Mouse (Mus musculus) embryonic fibroblast, embryonic 13.5 days (primary cell): Measurements from ENCODE around the gene Tbc1d20. TPM values are rescaled to one million over a fixed set of nuclear protein-coding genes. Genes with fewer than 3 reads are reported as not detected.

Experiments used
- H3K27ac ChIP-seq: 2 replicates; pipeline ENCODE4 v1.5.1; 2012; ENCODE audit warnings: low read length, control low read depth, inconsistent platforms; ENCODE audit not compliant: insufficient read depth
- H3K4me1 ChIP-seq: 2 replicates; pipeline ENCODE4 v1.6.1; 2011; ENCODE audit warnings: low read length; ENCODE audit not compliant: control insufficient read depth, insufficient read depth
- H3K4me3 ChIP-seq: 2 replicates; pipeline ENCODE4 v1.5.1; 2011; ENCODE audit warnings: mild to moderate bottlenecking, control low read depth, low read length; ENCODE audit not compliant: insufficient read depth
- CTCF ChIP-seq: IDR thresholded peaks from 2 replicates; pipeline ENCODE4 v1.5.1; 2011; ENCODE audit warnings: mild to moderate bottlenecking, control low read depth, low read length, moderate library complexity, borderline replicate concordance; ENCODE audit not compliant: insufficient read depth
- POLR2A ChIP-seq: IDR thresholded peaks from 2 replicates; pipeline ENCODE4 v1.6.1; 2011; ENCODE audit warnings: low read depth, mild to moderate bottlenecking, control low read depth, low read length, moderate library complexity
- polyA plus RNA-seq: library from polyadenylated mRNA; stranded (reverse); fragments of >200 nt; gene quantifications from 2 replicates; pipeline ENCODE4 v1.2.4, GENCODE M21; 2011; ENCODE audit warnings: low read depth; ENCODE audit not compliant: missing spikeins, insufficient read length

Gene Tbc1d20
- polyA plus RNA-seq, 1 experiment = 74.1 TPM

DNA sequence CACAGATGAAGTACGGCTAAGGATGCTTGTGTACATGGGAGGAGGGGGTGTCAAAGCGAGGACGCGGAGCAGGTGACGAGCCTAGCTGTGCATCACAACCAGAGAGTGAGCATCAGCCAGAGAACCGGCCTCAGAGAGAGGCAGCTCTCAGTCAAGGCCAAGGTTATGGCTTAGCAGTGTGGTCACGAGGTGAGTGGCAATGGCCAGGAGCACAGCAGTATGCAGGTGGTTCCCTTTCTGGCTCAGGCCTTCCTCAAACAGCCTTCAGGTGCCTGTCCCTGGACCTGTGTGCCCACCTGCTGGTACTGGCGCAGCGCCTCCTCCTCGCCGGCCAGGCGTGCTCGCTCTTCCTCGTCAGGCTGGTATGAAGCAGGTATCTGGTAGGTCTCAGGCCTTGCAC is 30.3 kb downstream of the Tbc1d20 start:
- no peak for TF ChIP-seq POLR2A
- TF ChIP-seq CTCF = no peak
- no peaks in the 10 kb centered on the region for H3K4me1 ChIP-seq
- H3K27ac ChIP-seq = no peak overlapping the region
- H3K4me3 ChIP-seq = no peak overlapping the region

DNA sequence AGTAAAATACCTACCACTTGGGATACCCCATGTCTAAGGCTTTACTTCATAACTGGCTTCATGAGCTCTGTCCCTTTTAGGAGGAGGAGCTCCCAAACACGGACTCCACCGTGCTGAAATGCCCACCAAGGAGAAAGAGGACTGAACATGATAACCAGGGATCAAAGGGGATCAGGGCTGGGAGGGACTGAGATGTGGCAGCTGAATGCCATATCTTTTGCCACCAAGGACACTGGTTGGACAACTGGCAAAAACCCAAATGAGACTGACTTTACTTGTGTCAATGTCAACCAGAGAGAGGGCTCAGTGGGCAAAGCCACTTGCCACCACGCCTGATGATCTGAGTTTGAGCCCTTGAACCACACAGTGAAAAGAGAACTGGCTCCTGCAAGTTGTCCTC is 31.2 kb downstream of the Tbc1d20 start:
- Histone ChIP-seq H3K4me1 (no peaks in the 10 kb centered on the region), H3K4me3 (no peak overlapping the region), H3K27ac (no peak overlapping the region)
- TF ChIP-seq POLR2A (no peak), CTCF (no peak)

DNA sequence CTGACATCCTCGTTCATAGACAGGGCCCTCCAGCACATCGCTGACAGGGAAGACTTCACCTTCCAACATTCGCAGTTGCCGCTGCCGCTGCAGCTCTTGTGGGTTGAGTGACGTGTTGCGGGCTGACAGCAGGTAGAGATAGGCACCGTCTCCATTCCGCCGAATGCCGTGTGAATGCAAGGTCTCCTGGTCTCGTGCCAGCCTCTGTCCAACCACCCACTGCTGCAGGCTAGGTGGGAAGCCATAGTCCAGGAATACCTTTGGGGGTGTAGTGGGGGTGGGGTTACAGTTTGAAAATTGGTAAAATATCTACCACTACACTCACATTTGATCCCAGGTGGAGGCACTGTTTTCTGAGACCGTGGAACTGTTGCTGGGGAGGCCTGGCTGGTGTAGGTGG is 32.5 kb downstream of the Tbc1d20 start:
- H3K4me3 ChIP-seq = no peak overlapping the region
- TF ChIP-seq POLR2A = no peak
- TF ChIP-seq CTCF = no peak

DNA sequence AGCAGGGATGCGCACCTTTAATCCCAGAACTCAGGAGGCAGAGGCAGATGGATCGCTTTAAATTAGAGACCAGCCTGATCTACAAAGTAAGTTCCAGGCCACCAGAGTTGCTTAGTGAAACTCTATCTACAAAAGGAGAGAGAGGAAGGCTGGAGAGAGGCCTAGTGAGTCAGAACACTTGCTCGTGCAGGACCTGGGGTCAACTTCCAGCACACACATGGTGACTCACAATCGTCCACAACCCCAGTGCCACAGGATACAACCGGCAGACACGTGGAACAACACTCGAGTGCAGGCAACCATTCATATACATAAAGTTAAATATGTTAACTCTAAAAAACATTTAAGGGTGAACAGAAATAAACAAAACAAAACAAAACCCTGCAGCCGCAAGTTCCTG is 33.0 kb downstream of the Tbc1d20 start:
- Histone ChIP-seq H3K4me1 (no peaks in the 10 kb centered on the region), H3K4me3 (no peak overlapping the region), H3K27ac (no peak overlapping the region)
- no peak for TF ChIP-seq CTCF
- TF ChIP-seq POLR2A = no peak

More for the DNA sequence above, 32.5 kb downstream of the Tbc1d20 start:
- H3K27ac ChIP-seq = no peak overlapping the region
- no peaks in the 10 kb centered on the region for H3K4me1 ChIP-seq

DNA sequence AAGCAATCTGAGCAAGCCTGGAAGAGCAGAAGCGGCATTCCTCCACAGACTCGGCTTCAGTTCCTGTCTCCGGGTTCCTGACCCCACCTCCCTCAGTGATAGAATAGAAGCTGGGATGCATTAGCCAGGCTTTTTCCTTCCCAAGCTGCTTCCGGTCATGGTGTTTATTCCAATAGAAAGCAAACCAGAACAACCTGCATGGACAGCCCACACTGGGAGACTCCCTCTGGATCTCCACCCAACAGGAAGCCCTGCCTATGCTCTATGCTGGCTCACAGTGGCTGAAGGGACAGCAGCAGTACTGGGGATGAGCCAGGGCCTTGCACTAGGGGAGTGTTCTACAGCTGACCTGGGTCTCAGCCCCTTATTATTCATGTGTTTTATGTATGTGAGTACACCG is 34.4 kb downstream of the Tbc1d20 start:
- H3K4me3 ChIP-seq = no peak overlapping the region
- no peaks in the 10 kb centered on the region for H3K4me1 ChIP-seq
- no peak overlapping the region for H3K27ac ChIP-seq
- TF ChIP-seq CTCF (no peak), POLR2A (no peak)

DNA sequence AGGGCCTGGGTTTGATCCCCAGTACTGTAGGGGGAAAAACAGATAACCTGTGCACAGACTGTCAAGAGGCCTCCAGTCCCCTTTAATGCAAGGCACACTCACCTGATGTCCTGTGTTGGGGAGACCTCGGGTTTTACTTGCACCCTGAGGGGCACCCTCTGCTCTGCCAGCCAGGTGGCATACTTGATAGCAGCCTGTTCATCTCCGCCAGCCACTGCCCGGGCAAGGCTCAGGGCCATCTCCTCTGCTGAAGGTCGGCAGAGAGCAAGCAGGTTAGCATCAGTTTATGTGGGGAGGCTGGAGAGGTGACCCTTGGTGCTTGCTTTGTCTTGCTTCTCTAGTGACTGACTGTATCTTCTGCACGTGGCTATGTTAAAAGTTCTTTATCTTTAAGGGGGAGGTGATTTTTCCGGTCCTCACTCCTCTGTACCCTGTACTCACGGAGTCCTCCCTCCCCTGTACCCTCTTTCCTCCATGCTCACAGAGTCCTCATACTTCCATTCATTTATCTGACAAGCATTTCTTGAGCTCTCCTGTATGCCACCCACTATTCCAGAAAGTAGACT is 37.3 kb downstream of the Tbc1d20 start:
- peaks cover 1% of the 10 kb centered on the region; the same call in 1 of the 2 replicates for H3K4me1 ChIP-seq
- H3K27ac ChIP-seq = no peak overlapping the region
- TF ChIP-seq CTCF (no peak), POLR2A (no peak)
- peak overlapping the region; percentile 92 for H3K4me3 ChIP-seq

DNA sequence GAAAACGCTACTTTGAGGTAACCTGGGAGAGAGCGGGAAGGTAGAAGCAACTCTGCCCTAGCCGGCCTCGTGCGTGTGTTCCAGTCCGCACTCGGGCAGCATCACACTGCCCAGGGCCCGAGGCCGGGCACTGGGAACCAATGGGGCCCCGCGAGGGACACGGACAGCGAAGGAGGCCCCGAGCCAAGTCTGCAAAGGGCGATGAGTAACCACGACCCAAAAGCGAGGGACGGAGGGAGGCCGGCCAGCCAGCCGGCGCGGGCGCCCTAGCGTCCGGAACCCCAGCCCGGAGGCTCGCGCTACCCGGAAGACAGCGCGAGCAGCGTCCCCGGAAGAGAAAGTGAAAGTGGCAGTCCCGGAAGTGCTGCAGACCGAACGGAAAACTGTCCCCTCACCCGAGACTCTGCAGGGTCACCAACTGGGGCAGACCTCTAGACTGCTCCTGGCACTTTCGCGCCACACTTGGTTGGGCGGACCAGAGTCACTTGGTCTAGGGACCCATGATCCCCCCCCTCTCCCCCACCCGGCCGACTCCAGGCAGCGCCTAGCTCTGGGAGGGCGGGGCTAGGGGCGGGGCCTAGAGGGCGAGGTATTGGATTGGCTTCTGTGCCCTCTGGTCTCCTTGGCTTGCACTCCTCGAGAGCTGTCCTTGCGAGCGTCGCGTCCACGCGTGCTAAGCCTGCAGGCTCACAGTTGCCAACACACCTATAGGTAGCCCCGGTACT is 38.6 kb downstream of the Tbc1d20 start, which contains the start of gene Rbck1:
Rbck1 (minus strand) TSS at position 553 of the 725 bp plus-strand sequence.
- TF ChIP-seq CTCF (no peak), POLR2A (peak; percentile 88)
- H3K4me3 ChIP-seq = peak within 1 kb of the TSS; percentile 92
- peak within 1 kb of the TSS; percentile 74 for H3K27ac ChIP-seq
- H3K4me1 ChIP-seq = peaks cover 9% of the 10 kb centered on the region; the same call in 1 of the 2 replicates

DNA sequence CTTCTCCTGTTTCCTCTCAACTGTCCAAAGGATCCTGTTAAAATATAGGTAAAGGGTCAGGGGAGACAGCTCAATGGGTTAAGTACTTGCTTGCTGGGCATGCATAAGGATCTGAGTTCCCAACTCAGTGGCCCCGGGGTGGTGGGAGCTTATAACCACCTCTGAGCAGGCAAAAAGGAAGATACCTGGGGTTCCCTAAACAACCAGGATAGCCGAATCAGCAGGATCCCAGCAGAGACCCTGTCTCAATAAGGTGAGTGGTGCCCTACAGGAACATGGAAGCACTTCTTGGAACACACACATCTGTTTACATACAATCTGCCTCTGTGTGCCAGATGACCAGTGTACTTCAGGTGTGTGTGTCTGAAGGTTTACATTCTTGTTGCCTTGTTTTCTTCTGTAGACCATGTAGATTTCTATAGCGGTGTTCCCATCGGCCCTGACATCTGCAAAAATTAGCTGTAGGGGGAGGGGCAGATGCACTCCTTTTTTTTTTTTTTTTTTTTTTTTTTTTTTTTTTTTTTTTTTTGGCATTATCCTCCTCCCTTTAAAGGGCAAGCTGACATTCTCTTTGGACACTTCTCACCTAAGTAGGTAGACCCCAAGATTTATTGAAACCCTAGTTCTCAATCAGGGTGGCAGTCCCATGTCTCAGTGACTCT is 39.8 kb downstream of the Tbc1d20 start:
- TF ChIP-seq POLR2A (no peak), CTCF (no peak)
- H3K4me1 ChIP-seq = peaks cover 9% of the 10 kb centered on the region; the same call in 1 of the 2 replicates
- no peak overlapping the region for H3K27ac ChIP-seq
- H3K4me3 ChIP-seq = no peak overlapping the region

DNA sequence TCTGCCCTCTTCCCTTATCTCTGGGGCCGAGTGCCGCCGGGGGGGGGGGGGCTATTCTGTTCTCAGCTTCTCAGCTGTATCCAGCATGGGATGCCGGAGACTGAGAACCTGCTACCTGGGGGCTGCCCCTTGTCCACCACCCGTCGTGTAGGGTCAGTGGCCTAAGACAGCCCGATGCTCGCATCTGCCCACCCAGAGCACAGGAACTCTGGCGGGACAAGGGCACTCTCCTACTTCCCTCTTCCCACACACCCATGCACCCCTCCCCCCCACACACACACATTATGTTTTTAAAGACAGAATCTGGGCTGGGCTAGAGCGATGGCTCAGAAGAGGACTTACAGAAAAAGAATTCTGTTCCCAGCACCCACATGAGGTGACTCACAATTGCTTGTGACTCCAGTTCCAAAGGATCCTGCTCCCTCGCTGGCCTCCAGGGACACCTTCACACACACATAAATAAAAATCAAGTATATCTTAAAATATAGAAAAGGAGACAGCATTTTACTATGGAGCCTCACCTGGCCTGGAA is 41.7 kb downstream of the Tbc1d20 start:
- H3K4me3 ChIP-seq = no peak overlapping the region
- peaks cover 9% of the 10 kb centered on the region; the same call in 1 of the 2 replicates for H3K4me1 ChIP-seq
- TF ChIP-seq POLR2A = no peak; the same call in 1 of the 2 replicates
- no peak for TF ChIP-seq CTCF
- no peak overlapping the region for H3K27ac ChIP-seq
